Mouse (Mus musculus) gastrocnemius, adult 2 months (tissue): ENCODE data around the gene Rtn4. TPM values are rescaled to one million over a fixed set of nuclear protein-coding genes. Genes with fewer than 3 reads are reported as not detected.

Source experiments
- DNase-seq: peaks from one replicate; pipeline ENCODE4 v3.0.0; 2022
- H3K27ac ChIP-seq: fragments of 200-600 bp; 2 replicates; pipeline ENCODE4 v1.8.1; 2022; ENCODE audit warnings: mild to moderate bottlenecking
- H3K4me3 ChIP-seq: fragments of 200-600 bp; 2 replicates; pipeline ENCODE4 v1.8.1; 2022; ENCODE audit warnings: mild to moderate bottlenecking, moderate library complexity
- CTCF ChIP-seq: fragments of 200-600 bp; IDR thresholded peaks from 2 replicates; pipeline ENCODE4 v1.8.1; 2022; ENCODE audit warnings: antibody characterized with exemption, mild to moderate bottlenecking, moderate library complexity
- intact Hi-C: fragments of 180-260 bp; cut with DNase I; formaldehyde crosslinking; loops from one replicate; pipeline ENCODE4 v1.15.1; 2025
- total RNA-seq, 2 experiments: library from RNA; stranded (reverse); gene quantifications; 2 replicates each; pipeline ENCODE4 v1.2.3; 2021

Gene Rtn4
- total RNA-seq, 2 experiments from 2014 or later: 639 to 764 TPM

- intact Hi-C loops: no loop called here
- no peak overlapping the region for H3K27ac ChIP-seq
- no peak overlapping the region for H3K4me3 ChIP-seq
- no peak for TF ChIP-seq CTCF
- DNase-seq: no peak
These were observed 8.5 kb upstream of the Rtn4 start for GRCm38 (mm10) chr11:29684272-29684671.

- intact Hi-C loops: no loop called here
- DNase-seq: no peak
- no peak overlapping the region for H3K27ac ChIP-seq
These were observed 6.6 kb upstream of the Rtn4 start for GRCm38 (mm10) chr11:29686176-29686575.

GRCm38 (mm10) chr11:29691556-29691955 lies 1.2 kb upstream of the Rtn4 start:
- no peak for DNase-seq
- intact Hi-C loops: loop anchor here (5.0 to 10.0 kb wide), 2 partner anchors 317 to 424 kb away; partner anchors contain the start of gene Ccdc88a
- TF ChIP-seq CTCF: no peak
- H3K27ac ChIP-seq: peak overlapping the region; percentile 83
- no peak overlapping the region for H3K4me3 ChIP-seq

More at GRCm38 (mm10) chr11:29686176-29686575, 6.6 kb upstream of the Rtn4 start:
- H3K4me3 ChIP-seq: no peak overlapping the region
- no peak for TF ChIP-seq CTCF

DNA sequence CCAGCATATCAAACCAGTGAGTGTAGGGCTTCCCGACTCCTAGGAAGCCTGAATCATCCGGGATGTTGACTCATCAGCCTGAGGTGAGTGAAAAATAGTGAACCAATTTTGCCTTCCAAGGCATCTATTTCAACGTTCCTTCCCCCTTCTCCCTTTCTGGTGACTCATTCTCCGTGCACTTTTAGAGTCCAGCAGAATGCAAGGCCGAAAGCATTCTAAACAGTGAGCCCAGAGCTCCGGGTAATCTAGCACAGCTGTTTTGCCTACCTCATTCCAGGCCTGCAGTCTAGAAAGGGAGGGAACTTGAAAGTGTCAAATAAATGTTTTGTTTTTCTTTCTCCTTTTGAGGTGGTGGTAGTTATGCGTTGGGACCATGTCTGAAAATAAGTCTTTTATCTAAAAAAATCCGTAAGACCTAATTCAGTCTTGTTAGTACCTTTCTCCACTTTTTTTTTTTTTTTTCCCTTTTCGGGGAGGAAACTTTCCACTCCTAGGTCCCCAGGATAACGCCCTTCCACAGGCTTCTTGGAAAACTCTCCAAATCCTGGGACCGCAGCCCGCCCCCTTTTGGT lies 550 bp upstream of the Rtn4 start:
- TF ChIP-seq CTCF: peak; percentile 66; the same call in 1 of the 2 replicates
- H3K4me3 ChIP-seq: peak overlapping the region; percentile 96
- intact Hi-C loops: loop anchor here (1.0 to 10.0 kb wide), 3 partner anchors 145 to 425 kb away; partner anchors contain the start of genes Ccdc88a and Clhc1
- peak; percentile 34 for DNase-seq
- H3K27ac ChIP-seq: peak overlapping the region; percentile 83

DNA sequence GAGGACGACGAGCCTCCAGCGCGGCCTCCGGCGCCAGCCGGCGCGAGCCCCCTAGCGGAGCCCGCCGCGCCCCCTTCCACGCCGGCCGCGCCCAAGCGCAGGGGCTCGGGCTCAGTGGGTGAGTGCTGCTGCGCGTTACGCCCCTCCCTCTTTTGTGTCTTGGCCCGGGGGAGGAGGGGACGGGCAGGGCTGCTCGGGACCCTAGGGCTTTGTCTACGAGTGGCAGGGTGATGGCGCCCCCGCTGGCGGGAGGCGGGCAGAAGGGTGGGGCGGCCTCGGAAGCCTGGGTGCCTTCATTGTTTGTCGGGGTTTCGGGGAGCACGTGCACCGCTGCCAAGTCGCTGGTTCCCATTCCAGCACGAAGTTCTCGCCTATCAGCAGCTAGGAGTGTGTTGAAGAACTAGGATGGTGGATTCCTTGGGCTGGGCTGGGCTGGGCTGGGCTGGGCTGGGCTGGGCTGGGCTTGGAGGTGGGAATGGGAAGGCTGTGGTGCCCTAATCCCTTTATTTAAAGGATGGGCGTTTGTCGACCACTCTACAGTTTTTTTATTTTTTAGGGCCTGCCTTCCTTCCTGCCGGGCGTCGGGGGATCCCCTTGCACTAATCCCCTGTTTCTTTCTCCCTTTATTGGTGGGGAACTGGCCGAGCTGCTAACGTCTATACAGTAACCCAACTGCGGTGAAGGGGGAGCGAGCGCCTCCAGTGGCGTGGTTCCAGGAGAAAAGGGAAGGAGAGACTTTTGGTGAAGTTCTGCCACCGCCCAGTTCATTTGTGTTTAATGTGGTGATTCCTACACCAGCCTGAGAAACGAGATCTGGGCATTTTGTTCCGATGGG lies 1.0 kb downstream of the Rtn4 start:
- peak; percentile 72 for TF ChIP-seq CTCF
- intact Hi-C loops: loop anchor here (5.0 to 10.0 kb wide), 2 partner anchors 319 to 426 kb away; partner anchors contain the start of gene Ccdc88a
- DNase-seq: peak; percentile 85

DNA sequence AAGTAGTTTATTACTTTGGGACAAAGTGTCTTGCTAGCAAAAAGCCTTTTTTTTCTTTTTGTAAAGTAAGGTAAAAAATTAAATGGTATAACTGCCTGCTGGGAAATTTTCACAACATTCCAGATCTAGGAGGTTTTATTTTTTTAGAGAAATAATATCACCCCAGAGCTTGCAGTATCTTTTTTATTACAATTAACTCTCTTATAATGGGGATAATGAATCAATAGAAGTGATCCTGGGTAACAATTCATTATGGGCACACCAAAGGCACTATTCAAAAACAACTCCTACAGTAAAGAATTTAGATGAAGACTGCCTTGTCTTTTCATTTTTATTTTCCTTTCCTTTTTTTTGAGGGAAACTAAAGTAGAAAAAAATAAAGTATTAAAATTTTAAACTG lies 2.0 kb downstream of the Rtn4 start:
- H3K27ac ChIP-seq: no peak overlapping the region; the same call in 1 of the 2 replicates
- TF ChIP-seq CTCF: no peak
- no peak for DNase-seq
- intact Hi-C loops: loop anchor here (5.0 to 10.0 kb wide), 2 partner anchors 320 to 427 kb away; partner anchors contain the start of gene Ccdc88a
- H3K4me3 ChIP-seq: peak overlapping the region; percentile 96

More for the DNA sequence above, 1.0 kb downstream of the Rtn4 start:
- H3K27ac ChIP-seq: peak overlapping the region; percentile 95
- peak overlapping the region; percentile 96 for H3K4me3 ChIP-seq

DNA sequence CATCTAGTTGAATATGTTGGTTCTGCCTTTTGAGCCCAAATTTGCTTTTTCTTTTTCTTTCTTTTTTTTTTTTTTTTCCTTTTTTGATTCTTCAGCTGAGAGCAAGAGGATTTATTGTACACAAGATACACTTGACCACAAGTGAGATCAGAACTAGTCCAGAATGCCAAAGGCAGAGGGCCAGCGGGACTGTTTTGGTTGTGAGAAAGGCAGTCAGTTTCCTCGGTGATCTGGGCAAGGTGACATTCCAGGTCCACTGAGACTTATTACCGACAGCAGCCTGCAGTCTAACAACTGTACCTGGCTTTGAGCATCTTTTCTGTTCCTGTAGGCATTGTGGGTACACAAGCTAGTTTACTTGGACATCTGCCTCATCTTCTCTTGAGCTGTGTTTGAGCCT lies 10.0 kb downstream of the Rtn4 start:
- TF ChIP-seq CTCF: no peak
- peak; percentile 63 for DNase-seq
- intact Hi-C loops: no loop called here
- Histone ChIP-seq H3K4me3 (no peak overlapping the region), H3K27ac (no peak overlapping the region)

DNA sequence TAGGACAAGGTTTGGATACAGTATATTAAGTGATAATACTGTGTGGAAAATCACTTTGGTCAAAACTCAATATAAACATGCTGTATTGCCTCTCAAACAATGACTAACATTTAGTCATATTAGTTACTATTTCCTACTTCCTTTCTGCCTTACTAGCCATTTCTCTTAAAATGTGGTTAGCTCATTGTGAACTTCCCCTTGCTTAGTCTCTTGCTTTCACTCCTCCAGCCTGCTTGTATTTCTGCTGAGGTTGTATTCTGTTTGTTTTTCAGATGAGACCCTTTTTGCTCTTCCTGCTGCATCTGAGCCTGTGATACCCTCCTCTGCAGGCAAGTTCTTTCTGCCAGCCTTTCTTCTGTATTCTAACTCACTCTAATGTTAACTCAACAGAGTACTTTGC lies 12.5 kb downstream of the Rtn4 start:
- intact Hi-C loops: no loop called here
- no peak for TF ChIP-seq CTCF
- DNase-seq: no peak
- H3K27ac ChIP-seq: no peak overlapping the region
- no peak overlapping the region for H3K4me3 ChIP-seq

DNA sequence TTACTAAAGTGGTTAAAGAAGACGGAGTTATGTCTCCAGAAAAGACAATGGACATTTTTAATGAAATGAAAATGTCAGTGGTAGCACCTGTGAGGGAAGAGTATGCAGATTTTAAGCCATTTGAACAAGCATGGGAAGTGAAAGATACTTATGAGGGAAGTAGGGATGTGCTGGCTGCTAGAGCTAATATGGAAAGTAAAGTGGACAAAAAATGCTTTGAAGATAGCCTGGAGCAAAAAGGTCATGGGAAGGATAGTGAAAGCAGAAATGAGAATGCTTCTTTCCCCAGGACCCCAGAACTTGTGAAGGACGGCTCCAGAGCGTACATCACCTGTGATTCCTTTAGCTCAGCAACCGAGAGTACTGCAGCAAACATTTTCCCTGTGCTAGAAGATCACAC lies 14.1 kb downstream of the Rtn4 start:
- DNase-seq: no peak
- TF ChIP-seq CTCF: no peak
- intact Hi-C loops: no loop called here
- H3K4me3 ChIP-seq: no peak overlapping the region
- H3K27ac ChIP-seq: no peak overlapping the region

- intact Hi-C loops: no loop called here
- DNase-seq: no peak
- Histone ChIP-seq H3K27ac (no peak overlapping the region), H3K4me3 (no peak overlapping the region)
- peak; percentile 55 for TF ChIP-seq CTCF
These were observed 16.8 kb downstream of the Rtn4 start for GRCm38 (mm10) chr11:29709512-29709911.

DNA sequence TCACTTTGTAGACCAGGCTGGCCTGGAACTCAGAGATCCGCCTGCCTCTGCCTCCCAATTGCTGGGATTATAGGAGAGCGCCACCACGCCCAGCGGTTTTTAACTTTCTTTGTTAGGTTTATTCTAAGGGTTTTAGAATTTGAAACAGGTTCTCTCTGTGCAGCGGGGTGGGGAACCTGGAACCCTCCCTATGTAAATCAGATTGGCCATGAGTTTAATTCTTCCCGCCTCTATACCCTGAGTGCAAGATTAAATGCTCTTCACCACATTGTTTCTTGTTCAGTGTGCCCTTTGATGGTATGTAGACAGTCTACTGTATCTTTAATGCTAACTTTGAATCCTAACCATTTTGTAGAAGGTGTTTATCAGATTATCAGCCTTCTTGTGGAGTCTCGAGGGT lies 21.4 kb downstream of the Rtn4 start:
- Histone ChIP-seq H3K4me3 (no peak overlapping the region), H3K27ac (no peak overlapping the region)

DNA sequence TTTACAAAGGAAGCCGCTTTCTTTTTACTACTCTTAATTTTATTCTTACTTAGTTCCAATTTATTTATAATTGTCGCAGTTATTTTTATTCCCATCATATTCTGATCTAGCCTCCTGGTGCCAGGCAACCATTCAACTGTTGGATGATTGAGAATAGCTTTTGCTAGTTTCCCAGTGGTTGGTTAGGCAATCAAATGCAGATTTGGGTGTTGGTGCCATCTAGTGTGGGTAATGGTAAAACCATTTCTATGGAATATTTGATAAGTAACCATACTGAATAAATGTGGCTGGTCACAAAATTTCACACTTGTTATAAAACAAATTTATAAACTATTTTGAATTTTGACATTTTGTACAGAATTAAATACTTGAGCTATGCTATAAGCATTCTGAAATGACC lies 22.0 kb downstream of the Rtn4 start:
- no peak overlapping the region for H3K27ac ChIP-seq
- intact Hi-C loops: loop anchor here (1.0 to 10.0 kb wide), 2 partner anchors 170 to 310 kb away; partner anchors contain the start of gene Eml6
- TF ChIP-seq CTCF: peak; percentile 58
- H3K4me3 ChIP-seq: no peak overlapping the region
- no peak for DNase-seq

More for the DNA sequence above, 21.4 kb downstream of the Rtn4 start:
- intact Hi-C loops: loop anchor here (10.0 kb wide), 1 partner anchor 311 kb away; the partner anchor contains the start of gene Eml6
- TF ChIP-seq CTCF: no peak
- DNase-seq: no peak

- H3K27ac ChIP-seq: peak overlapping the region; percentile 59
- intact Hi-C loops: loop anchor here (1.0 to 10.0 kb wide), 2 partner anchors 169 to 309 kb away; partner anchors contain the start of gene Eml6
- TF ChIP-seq CTCF: peak; percentile 66
- no peak for DNase-seq
- H3K4me3 ChIP-seq: no peak overlapping the region
These were observed 22.8 kb downstream of the Rtn4 start for GRCm38 (mm10) chr11:29715499-29715898.
